Mouse (Mus musculus) forelimb bud, embryonic 11.5 days (tissue): ENCODE data around the gene Spo11.

ENCODE experiments used
- DNase-seq: peaks from one replicate; pipeline ENCODE4 v3.0.0-alpha.2; 2012; ENCODE audit warnings: low read depth, low spot score

Spo11 gene

DNA sequence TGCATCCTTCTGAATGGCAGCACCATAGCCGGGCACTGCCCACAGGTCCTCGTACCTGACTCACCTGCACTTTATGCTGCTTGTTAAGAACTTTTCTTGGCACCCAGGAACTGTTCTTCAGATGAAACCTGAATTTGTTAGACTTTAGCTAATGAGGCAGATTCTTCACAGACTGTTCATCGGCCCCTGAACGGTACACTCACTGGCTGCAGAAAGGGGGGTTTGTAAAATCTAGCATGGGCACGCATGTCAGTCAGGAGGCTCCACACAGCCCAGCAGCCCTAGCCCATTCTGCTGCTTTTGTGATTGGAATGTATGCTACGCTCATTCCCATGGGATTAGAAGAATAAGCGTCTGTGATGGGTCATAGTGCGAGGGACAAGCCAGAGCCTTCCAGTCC is 26.2 kb downstream of the Spo11 start:
- no peak for DNase-seq

- DNase-seq: no peak
Observed at GRCm38 (mm10) chr2:173010220-173010717, 32.8 kb downstream of the Spo11 start.

DNA sequence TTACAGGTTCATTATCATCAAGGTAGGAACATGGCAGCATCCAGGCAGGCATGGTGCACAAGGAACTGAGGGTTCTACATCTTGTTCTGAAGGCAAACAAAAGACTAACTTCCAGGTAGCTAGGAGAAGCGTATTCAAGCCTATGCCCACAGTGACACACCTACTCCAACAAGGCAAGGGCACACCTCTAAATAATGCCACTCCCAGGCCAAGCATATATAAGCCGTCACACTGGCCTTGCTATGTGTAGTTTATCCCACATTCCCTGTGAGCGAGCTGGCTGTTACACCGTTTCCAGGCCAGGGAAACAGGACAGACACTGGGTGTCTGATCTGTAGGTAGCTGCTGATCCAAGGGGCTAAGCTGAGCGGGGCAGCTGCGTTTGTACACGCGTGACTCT is 33.9 kb downstream of the Spo11 start:
- DNase-seq: no peak

GRCm38 (mm10) chr2:173014741-173015287 is 37.3 kb downstream of the Spo11 start:
- DNase-seq: no peak

GRCm38 (mm10) chr2:173017940-173018339 is 40.4 kb downstream of the Spo11 start:
- DNase-seq: no peak

DNA sequence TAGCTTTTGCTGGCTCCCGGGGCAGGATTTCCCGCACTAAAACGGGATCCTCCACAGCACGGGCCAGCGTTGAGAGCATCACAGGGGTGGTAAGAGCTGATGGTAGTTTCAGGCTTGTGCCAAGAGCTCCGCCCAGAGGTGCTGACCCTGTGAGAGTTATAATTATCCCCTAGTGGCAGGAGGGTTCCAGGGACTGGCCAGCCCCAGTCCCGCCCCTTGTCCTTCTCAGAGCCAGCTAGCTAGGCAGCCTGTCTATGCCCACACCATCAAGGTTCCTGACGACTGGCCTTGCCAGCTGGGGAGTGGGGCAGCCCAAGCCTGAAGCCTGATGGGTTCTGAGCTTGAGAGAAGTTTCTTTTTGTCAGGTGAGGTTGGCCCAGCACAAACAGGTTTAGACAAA is 41.1 kb downstream of the Spo11 start:
- no peak for DNase-seq

GRCm38 (mm10) chr2:173019322-173019721 is 41.8 kb downstream of the Spo11 start:
- DNase-seq: no peak

DNA sequence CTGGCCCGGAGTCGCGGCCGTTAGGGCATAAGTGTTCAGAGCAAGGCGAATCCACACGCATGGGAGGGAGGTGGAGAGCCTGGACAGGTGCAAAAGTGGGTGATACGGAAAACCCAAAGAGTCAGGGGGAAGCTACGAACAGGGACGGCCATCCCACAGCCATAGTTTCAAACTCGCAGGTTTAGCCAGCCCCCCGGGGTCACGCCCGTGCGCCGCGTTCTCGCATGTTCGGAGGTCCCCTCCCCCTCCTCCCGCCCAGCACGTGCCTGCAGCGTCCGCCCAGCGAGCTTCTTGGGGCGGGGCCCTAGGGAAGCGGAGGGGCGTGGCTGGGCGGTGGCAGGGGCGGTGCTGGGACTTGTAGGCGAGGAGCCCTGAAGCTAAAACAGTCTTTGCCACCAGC is 42.3 kb downstream of the Spo11 start:
- peak; percentile 81 for DNase-seq

GRCm38 (mm10) chr2:173020430-173020829 is 42.9 kb downstream of the Spo11 start, which contains the start of gene Rbm38:
Gene Rbm38, plus strand, starts transcription at chr2:173020498.
- no peak for DNase-seq

DNA sequence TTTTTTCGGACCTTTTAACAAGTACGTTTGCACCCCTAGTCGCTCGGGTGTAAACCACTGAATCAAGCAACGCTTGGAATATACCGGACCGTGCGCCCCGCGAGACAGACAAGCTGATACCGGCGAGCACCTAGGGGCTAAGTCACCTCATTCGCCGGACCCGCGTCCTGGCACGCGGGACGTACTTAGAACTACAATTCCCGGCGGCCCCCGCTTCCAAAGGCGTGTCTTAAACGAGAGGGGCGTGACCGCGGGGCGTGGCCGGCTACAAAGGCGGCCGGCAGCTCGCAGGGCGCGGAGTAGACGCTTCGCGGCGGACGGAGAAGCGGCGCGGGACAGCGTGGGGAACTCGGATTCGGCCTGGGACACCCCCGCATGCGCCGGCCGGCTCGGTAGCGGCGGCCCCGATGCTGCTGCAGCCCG is 44.1 kb downstream of the Spo11 start:
- peak; percentile 90 for DNase-seq

DNA sequence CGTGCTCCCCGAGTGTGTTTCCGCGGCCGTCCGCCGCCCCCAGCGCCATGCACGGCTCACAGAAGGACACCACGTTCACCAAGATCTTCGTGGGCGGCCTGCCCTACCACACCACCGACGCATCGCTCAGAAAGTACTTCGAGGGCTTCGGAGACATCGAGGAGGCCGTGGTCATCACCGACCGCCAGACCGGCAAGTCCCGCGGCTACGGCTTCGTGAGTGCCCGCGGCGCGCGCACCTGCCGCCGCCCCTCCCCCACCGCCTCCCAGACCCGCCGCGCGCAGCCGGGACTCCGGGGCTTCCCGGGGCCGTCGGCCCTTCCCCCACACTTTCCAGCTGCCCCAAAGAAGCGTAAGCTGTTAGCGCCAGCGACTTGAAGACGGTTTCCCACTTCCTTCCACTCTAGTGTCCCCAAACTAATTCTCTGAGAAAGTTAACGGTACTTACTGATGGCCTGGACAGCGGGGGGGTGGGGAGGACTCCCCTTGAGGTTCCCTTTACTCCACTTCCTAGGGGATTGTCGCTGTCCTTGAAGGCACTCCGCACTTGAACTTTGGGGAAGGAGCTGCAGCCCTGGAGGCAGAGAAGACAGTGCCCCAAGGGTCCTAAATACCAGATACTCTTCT is 44.7 kb downstream of the Spo11 start:
- peak; percentile 49 for DNase-seq

DNA sequence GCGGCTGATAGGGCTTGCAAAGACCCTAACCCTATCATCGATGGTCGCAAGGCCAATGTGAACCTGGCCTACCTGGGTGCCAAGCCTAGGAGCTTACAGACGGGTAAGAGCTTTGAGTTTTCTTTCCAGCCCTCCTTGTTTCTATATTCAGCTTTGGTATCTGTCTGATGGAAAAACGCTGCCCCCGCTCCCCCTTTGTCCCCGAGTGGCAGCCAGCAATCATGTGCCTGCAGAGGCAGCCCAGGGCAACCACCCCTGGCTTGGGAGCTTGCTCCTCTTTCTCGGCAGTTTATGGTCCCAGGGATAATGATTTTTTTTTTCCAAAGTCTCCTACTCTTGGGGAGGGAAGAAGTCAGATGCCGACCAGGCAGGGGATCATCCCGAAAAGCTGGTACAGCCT is 45.3 kb downstream of the Spo11 start:
- no peak for DNase-seq

DNA sequence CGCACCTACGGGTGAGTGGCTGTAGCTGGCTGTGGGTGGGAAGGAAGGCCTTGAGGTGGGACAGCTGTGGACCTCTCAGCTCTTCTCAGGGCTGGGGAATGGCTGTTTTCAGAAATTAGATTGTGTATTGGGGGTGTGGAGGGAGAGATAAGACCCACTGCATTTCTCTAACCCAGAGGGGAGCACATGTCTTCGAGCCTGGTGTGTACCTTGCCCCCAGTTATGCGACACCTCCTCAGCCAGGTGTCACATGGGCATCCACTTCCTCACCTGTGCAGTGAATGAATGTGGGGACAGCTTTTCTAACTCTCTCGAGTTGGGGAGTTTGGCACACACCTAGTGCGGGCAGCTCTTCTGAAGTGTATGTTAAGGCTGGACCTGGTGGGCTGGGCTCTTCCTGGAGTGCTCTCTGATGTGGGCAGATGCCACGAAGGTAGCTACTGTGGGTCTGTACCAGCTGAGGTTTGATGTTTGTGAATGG is 45.9 kb downstream of the Spo11 start:
- DNase-seq: no peak

DNA sequence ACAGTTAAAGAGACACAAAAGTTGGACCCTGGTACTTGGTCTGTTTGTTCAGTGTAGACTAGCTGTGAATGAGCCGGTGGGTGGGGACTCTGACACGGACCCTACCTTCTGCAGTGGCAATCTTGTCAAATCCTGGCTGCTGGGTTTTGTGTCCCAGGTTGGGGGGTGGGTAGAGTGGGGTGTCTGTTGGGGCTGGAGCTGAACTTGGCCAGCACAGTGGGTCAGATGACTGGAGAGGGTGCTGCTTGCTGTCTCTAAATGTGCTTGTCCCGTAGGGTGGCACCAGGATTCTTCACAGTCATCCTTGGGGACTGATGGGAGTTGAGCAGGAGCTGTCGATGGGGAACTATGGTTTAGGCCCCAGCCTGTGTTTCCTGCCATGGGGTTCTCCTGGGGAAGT is 46.5 kb downstream of the Spo11 start:
- DNase-seq: no peak

- no peak for DNase-seq
Observed at GRCm38 (mm10) chr2:173024392-173024791, 46.9 kb downstream of the Spo11 start.

DNA sequence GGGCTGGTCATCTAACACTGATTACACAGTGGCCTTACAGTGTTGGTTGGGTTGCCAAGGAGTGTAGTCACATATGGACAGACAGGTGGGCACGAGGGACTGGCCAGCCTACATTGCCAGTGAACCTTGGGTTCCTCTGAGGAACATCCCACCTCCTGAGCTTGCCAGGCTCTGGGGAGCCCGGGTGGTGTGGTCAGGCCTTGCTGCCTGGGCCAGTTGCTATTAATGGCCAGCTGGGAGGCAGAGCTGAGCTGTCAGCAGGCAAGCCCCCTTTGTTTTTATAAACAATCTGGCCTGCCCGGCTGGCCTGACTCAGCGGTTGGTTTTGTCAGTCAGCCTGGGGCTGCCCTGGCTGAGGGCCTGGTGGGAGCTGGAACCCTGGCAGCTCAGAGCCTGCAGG is 47.4 kb downstream of the Spo11 start:
- DNase-seq: no peak

DNA sequence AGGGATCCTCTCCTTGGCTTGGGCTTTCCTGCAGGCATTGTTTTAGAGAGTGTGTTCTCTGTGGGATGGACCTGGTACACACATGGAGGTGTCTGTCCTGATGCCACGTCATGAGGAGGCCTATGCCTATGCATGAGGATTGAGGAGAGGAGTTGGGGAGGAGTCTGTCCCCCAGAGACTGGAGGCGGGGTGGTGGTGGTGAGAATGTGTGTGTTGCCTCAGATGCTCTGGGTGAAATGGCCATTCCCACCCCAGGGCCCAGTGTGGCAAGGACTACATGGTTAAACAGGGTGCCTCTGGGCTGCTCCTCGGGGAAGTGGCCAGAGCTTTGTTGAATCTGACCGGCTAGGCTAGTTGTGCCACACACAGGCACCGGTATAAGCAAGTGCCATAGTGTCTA is 48.8 kb downstream of the Spo11 start:
- no peak for DNase-seq

DNA sequence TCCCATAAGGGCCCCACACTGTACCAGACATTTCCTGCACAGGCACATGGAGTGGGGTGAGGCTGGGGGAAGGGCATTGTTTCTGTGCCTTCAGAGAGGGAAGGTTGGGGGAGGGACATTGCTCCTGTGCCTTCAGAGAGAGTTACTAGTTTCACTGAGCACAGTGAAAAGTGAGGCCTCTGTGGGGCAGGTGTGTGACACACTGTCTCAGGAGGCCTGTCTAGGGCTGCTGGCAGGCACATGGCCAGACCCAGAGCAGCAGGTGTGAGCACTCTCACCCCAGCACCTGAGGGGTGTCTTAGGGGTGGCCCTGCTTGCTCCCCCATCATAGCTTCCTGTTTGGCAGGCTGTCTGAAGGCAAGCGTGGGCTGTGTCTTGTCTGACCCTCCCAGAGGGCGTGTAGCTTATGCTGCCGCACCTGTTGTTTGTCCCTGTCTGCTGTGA is 49.2 kb downstream of the Spo11 start:
- DNase-seq: no peak

GRCm38 (mm10) chr2:173027169-173027823 is 49.8 kb downstream of the Spo11 start:
- no peak for DNase-seq

DNA sequence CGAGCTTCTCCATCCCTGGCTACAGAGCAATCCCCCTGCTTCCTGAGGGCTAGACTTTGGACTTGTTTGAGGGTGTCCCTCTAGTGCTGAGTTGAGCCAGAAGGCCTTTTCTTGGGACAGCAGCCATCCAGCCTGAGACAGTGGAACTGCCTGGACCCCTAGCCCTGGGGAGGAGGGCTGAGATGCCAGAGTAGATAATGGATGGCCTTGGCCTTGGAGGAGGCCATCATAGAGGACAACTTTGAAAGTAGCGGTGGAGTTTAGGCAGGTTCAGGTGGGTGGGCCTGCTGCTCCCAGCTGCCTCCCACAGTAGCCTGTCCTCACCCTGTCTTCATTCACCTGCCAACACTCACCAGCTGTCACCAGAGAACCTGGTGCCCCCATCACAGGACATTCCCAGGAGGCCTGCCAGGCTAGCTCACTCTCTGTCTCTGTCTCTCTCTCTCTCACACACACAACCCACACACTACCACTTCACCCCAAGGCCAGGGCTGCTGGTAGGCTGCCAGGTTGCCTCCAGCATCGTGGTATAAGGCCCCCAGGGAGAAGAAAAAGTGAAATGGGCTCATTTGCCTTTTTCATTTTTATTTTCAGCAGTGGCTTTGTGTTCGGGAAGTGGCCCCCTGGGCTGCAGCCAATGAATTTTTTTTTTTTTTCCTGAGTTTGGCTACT is 50.5 kb downstream of the Spo11 start:
- DNase-seq: no peak

DNA sequence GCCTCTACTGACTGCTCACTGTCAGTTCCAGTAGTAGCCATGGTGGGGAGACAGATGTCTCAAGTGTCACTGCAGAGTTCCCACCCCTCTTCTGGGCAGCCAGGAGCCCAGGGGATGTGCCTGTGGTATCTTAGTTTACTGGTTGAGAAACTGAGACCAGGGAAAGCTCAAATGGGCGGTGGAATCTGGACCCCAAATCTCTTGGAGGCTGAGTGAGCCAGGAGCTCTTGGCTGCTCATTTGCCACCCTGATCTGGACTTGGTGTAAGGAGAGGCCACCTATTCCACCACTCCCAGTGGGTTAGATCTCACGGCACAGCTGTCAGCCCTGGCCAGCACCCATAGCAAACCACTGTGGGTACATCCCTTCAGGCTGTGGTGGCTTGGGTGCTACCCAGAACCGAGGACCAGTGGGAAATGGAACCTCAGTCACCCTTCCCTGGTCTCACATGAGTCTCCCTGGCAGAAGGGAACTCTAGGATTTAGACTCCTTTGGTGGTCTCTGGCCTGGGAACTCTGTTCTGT is 51.1 kb downstream of the Spo11 start:
- no peak for DNase-seq
